Mouse (Mus musculus): ENCODE measurements around the gene Trarg1. TPM values are rescaled to one million over a fixed set of nuclear protein-coding genes. Genes with fewer than 3 reads are reported as not detected.
A peak's percentile ranks its signal among the peaks of the same experiment; 100 is the strongest.

Gene Trarg1
- polyA plus RNA-seq, 1 experiment from 2014 or later: 0.44 TPM

DNA sequence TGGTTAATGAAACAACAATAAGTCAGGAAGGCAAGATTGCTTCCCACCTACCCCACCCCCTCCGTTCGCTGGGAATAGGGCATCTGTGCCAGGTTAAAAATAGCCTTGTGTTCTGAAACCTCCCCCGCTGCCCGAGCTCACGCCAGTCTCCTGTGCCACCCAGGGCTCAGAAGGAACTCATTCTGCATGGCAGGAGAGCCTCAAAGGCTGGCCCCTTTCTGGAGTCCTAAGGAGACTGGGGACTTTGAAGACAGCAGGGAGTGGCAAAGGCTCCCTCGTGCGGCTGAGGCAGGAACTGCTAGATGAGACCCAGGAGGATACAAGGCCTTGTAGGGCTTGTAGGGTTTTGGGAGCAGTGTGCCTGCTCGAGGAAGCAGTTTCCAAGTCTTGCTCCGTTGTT, 32.1 kb upstream of the Trarg1 start:
- no peaks in the 10 kb centered on the region for H3K27me3 ChIP-seq (ENCODE audit: control insufficient read depth, insufficient read depth, low read length)
- H3K4me2 ChIP-seq (ENCODE audit: low read depth, low read length): peak overlapping the region; percentile 31
- peak; percentile 28 for ATAC-seq (ENCODE audit: low read depth)
- no peaks in the 10 kb centered on the region for H3K36me3 ChIP-seq (ENCODE audit: control insufficient read depth, insufficient read depth, low read length)
- WGBS: 4% methylated on average over 9 of the region's 9 CpGs
- 0 out of 2 replicates have a peak overlapping the region, but pooled peaks have one; percentile 2 for H3K9ac ChIP-seq (replicated peaks; ENCODE audit: low read depth, low read length)
- H3K9me3 ChIP-seq (ENCODE audit: control insufficient read depth, low read length): no peaks in the 10 kb centered on the region
- peak overlapping the region; percentile 63 for H3K27ac ChIP-seq (ENCODE audit: low read depth, low read length)
- H3K4me1 ChIP-seq (ENCODE audit: control insufficient read depth, insufficient read depth, low read length): peaks cover 19% of the 10 kb centered on the region
- 0 out of 2 replicates have a peak overlapping the region, but pooled peaks have one; percentile 6 for H3K4me3 ChIP-seq (ENCODE audit: low read depth, low read length)

DNA sequence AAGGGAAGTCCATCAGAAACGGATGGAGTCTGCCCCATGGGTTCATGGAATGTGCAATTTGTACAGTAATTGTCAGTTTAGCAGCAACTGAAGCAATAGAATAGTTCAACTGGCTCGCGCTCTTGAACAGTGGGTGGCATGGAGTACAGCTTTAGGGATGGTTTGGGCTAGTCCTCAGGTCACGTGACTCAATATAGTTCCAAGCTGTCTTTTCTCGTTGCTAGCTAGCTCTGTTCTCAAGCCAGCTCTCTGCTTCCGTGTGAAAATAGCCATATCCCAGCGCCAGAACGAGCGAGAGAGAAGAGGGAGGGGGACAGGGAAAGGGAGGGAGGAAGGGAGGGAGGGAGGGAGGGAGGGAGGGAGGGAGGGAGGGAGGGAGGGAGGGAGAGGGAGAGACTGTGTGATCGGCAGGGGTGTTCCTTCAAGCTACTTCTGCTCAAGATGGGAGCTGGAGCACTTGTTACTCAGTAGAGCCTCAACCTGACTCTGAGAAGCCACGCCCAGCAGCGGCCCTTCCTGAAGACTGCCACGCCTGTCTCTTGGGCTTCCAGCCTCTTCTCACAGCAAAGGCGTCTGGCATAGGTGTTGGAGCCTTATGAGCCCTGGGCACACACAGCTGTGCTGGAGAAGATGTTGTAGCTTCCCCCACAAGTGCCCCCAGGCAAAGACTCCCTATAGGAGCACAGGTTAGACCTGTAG, 28.6 kb upstream of the Trarg1 start:
- Histone ChIP-seq H3K9ac (replicated peaks; ENCODE audit: low read depth, low read length) (no peak overlapping the region), H3K27me3 (ENCODE audit: control insufficient read depth, insufficient read depth, low read length) (no peaks in the 10 kb centered on the region), H3K4me3 (ENCODE audit: low read depth, low read length) (no peak overlapping the region), H3K27ac (ENCODE audit: low read depth, low read length) (no peak overlapping the region), H3K4me1 (ENCODE audit: control insufficient read depth, insufficient read depth, low read length) (peaks cover 9% of the 10 kb centered on the region; the same call in 1 of the 2 replicates), H3K9me3 (ENCODE audit: control insufficient read depth, low read length) (no peaks in the 10 kb centered on the region), H3K4me2 (ENCODE audit: low read depth, low read length) (no peak overlapping the region), H3K36me3 (ENCODE audit: control insufficient read depth, insufficient read depth, low read length) (no peaks in the 10 kb centered on the region)
- ATAC-seq (ENCODE audit: low read depth): no peak
- 48% methylated on average over 13 of the region's 14 CpGs for WGBS

DNA sequence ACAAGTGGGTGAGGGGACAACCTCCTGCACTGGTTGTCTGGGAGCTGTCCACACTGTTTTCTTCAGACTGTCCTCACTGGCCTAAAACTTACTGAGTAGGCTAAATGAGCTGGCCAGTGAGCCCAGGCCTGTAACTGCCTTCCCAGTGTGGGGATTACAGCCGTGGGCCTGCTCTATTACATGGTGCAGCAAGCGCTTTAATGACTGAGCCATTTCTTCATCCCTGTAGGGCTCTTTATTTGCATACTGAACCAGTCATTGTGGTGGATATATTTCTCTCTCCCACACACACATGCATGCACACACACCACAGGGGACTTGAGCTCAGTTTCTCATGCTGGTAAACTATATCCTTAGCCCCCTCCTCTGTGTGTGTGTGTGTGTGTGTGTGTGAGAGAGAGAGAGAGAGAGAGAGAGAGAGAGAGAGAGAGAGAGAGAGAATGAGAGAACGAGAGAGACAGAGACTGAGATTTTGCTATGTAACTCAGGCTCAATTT, 26.7 kb upstream of the Trarg1 start:
- Histone ChIP-seq H3K9me3 (ENCODE audit: control insufficient read depth, low read length) (no peaks in the 10 kb centered on the region), H3K4me1 (ENCODE audit: control insufficient read depth, insufficient read depth, low read length) (no peaks in the 10 kb centered on the region), H3K4me2 (ENCODE audit: low read depth, low read length) (no peak overlapping the region), H3K27ac (ENCODE audit: low read depth, low read length) (0 out of 2 replicates have a peak overlapping the region, but pooled peaks have one; percentile 44), H3K27me3 (ENCODE audit: control insufficient read depth, insufficient read depth, low read length) (no peaks in the 10 kb centered on the region), H3K36me3 (ENCODE audit: control insufficient read depth, insufficient read depth, low read length) (no peaks in the 10 kb centered on the region), H3K9ac (replicated peaks; ENCODE audit: low read depth, low read length) (no peak overlapping the region), H3K4me3 (ENCODE audit: low read depth, low read length) (no peak overlapping the region)
- WGBS: 28% methylated on average over 3 of the region's 3 CpGs
- ATAC-seq (ENCODE audit: low read depth): peak; percentile 78

DNA sequence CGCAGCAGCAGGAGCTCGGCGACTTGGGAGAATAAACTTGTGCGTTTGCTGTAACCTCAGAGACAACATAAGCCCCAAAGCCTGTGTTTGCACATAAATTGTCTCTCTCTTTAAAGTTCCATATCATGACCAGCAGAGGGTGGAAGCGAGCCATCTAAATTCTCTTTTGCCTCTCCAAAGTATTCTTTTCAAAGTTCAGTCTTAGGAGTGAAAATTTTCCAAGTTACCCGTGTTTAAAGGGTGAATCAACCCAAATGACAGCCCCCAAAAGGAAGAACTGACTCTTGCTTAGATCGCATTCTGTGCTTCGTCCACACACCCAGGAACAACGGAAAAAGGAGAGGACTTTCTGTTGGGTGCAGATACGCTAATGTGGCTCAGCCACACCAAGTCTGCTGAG, 24.5 kb upstream of the Trarg1 start:
- WGBS: 9% methylated on average over 10 of the region's 10 CpGs
- H3K27me3 ChIP-seq (ENCODE audit: control insufficient read depth, insufficient read depth, low read length): no peaks in the 10 kb centered on the region
- H3K4me1 ChIP-seq (ENCODE audit: control insufficient read depth, insufficient read depth, low read length): peaks cover 6% of the 10 kb centered on the region
- H3K4me2 ChIP-seq (ENCODE audit: low read depth, low read length): no peak overlapping the region
- no peaks in the 10 kb centered on the region for H3K9me3 ChIP-seq (ENCODE audit: control insufficient read depth, low read length)
- no peak overlapping the region for H3K9ac ChIP-seq (replicated peaks; ENCODE audit: low read depth, low read length)
- no peak for ATAC-seq (ENCODE audit: low read depth)
- H3K27ac ChIP-seq (ENCODE audit: low read depth, low read length): no peak overlapping the region
- no peaks in the 10 kb centered on the region for H3K36me3 ChIP-seq (ENCODE audit: control insufficient read depth, insufficient read depth, low read length)
- no peak overlapping the region for H3K4me3 ChIP-seq (ENCODE audit: low read depth, low read length)

DNA sequence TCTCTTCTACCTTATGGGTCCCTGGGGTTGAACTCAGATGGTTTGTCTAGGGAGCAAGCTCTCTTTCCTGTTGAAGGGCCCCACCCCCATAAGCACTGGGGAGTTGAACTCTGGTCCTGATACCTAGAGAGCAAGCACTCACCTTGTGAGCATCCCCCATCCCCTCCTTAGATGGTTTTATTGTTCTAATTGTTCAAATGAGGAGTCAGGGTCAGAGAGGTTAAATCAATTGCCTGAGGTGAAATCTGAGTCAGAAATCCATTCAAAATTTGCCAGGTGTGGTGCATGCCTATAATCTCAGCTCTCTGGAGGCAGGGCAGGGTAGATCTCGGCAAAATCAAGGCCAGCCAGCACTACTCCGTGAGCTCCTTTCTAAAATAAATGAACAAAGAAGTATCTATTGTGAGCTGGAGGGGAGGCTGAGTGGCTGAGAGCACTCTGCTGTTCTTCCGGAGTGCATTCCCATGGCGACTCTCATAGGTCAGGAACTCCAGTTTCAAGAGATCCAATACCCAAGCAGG, 22.1 kb upstream of the Trarg1 start:
- Histone ChIP-seq H3K4me3 (ENCODE audit: low read depth, low read length) (no peak overlapping the region), H3K27ac (ENCODE audit: low read depth, low read length) (no peak overlapping the region), H3K9ac (replicated peaks; ENCODE audit: low read depth, low read length) (no peak overlapping the region), H3K4me1 (ENCODE audit: control insufficient read depth, insufficient read depth, low read length) (peaks cover 6% of the 10 kb centered on the region), H3K36me3 (ENCODE audit: control insufficient read depth, insufficient read depth, low read length) (no peaks in the 10 kb centered on the region), H3K27me3 (ENCODE audit: control insufficient read depth, insufficient read depth, low read length) (no peaks in the 10 kb centered on the region), H3K4me2 (ENCODE audit: low read depth, low read length) (no peak overlapping the region), H3K9me3 (ENCODE audit: control insufficient read depth, low read length) (no peaks in the 10 kb centered on the region)
- ATAC-seq (ENCODE audit: low read depth): no peak
- 37% methylated on average over 4 of the region's 4 CpGs for WGBS

DNA sequence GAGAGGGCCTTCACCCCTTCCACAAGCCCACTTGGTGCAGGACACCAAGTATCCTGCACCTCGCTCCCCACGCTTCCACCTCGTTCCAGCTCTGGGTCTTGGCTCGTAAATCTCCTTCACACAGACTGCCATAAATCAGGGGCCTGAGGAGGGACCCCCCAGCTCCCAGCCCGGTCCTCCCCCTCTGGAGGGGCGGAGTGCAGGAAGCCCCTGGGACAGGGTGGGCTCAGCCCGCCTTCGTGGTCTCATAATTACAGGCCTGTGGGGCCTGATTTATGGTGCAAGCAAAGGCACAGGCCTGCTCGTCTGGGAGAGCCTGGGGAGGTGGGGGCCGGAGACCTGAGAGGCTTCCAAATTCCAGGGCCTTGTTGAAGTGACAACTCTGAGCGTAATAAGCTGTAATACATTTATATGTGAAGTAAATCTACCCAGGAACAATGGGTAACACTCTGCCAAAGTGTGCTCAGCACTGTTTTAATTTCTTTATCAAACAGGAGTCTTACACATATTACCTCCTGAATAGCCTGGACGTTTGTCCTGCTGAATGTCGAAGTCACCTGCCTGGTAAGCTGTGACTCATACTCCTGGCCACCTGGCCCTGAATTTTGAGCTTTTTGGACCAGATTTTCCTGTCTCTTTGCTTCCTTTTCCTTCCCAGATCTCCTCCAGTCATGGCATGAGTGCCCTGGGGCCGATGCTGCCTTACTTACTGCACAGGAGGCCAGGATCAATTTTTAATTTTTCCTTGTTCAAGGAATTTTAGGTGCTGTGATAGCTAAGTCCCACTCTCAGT, 20.3 kb upstream of the Trarg1 start:
- H3K4me1 ChIP-seq (ENCODE audit: control insufficient read depth, insufficient read depth, low read length): peaks cover 6% of the 10 kb centered on the region

DNA sequence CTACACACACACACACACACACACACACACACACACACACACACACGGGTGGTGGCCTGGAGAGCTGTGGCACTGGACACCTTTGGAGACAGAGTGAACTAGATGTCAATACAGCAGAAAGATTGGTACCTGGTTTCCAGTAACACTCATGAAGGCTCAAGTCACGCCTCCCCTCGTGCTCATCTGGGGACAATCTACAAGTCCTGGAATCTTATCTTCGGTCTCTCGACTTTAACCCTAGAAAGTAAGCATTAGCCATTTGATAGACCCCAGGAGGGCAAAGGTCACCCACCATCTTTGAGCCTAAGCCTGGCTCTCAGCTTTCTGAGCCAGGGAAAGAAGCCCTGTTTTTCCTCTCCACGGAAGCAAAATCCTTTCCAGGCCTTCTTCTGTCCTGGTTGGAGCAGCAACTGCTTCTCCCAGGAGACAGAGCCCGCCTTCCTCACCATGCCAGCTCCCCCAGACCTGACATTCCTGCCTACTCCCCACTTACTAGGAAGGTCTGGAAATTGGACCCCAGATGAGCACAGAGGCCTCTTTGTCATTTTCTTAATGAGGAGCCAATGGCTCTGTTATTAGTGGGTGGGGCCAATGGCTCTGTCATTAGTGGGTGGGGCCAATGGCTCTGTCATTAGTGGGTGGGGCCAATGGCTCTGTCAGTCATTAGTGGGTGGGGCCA, 17.7 kb upstream of the Trarg1 start:
- Histone ChIP-seq H3K9ac (replicated peaks; ENCODE audit: low read depth, low read length) (no peak overlapping the region), H3K27me3 (ENCODE audit: control insufficient read depth, insufficient read depth, low read length) (no peaks in the 10 kb centered on the region), H3K4me2 (ENCODE audit: low read depth, low read length) (no peak overlapping the region), H3K36me3 (ENCODE audit: control insufficient read depth, insufficient read depth, low read length) (no peaks in the 10 kb centered on the region), H3K27ac (ENCODE audit: low read depth, low read length) (no peak overlapping the region), H3K4me3 (ENCODE audit: low read depth, low read length) (no peak overlapping the region), H3K4me1 (ENCODE audit: control insufficient read depth, insufficient read depth, low read length) (peaks cover 10% of the 10 kb centered on the region), H3K9me3 (ENCODE audit: control insufficient read depth, low read length) (no peaks in the 10 kb centered on the region)
- WGBS: 68% methylated on average over 7 of the region's 7 CpGs
- no peak for ATAC-seq (ENCODE audit: low read depth)

More for the DNA sequence above, 20.3 kb upstream of the Trarg1 start:
- Histone ChIP-seq H3K27ac (ENCODE audit: low read depth, low read length) (no peak overlapping the region), H3K9me3 (ENCODE audit: control insufficient read depth, low read length) (no peaks in the 10 kb centered on the region), H3K9ac (replicated peaks; ENCODE audit: low read depth, low read length) (0 out of 2 replicates have a peak overlapping the region, but pooled peaks have one; percentile 3), H3K27me3 (ENCODE audit: control insufficient read depth, insufficient read depth, low read length) (no peaks in the 10 kb centered on the region), H3K4me3 (ENCODE audit: low read depth, low read length) (no peak overlapping the region), H3K36me3 (ENCODE audit: control insufficient read depth, insufficient read depth, low read length) (no peaks in the 10 kb centered on the region), H3K4me2 (ENCODE audit: low read depth, low read length) (no peak overlapping the region)
- WGBS: 23% methylated on average over 14 of the region's 14 CpGs
- 0 out of 2 replicates have a peak, but pooled peaks have one; percentile 38 for ATAC-seq (ENCODE audit: low read depth)

DNA sequence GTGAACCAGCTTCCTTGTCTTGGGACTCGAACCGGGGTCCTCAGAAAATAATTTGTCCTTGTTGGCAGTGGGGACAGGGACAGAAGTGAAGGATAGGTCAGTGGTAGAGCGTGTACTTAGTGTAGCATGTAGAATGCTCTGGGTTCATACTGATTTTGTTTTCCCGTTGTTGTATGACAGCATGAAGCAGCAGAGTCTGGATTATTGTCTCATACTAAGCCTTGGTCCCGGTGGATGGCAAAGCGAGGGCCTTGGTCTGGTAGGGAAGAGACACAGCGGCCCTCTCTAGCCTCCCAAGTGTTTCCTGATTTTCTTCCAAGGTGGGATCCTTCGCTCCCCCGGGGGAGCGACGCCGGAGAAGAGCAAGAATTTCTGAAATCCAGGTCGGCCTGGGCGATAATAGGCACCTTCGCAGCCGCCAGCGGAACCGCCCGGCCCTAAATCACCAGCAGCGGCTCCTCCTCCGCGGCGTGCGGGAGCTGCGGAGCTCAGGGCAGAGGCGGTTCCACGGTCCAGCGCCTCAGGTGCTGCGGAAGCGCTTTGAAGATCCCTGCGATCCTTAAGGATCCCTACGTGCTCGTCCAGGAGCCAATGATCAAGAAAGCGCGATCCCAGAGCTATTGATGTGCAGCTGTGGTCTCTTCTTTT, 13.5 kb upstream of the Trarg1 start:
- H3K9me3 ChIP-seq (ENCODE audit: control insufficient read depth, low read length): no peaks in the 10 kb centered on the region
- H3K27ac ChIP-seq (ENCODE audit: low read depth, low read length): peak overlapping the region; percentile 30; the same call in 1 of the 2 replicates
- H3K4me3 ChIP-seq (ENCODE audit: low read depth, low read length): peak overlapping the region; percentile 35
- H3K36me3 ChIP-seq (ENCODE audit: control insufficient read depth, insufficient read depth, low read length): no peaks in the 10 kb centered on the region
- ATAC-seq (ENCODE audit: low read depth): no peak
- no peaks in the 10 kb centered on the region; the same call in 1 of the 2 replicates for H3K27me3 ChIP-seq (ENCODE audit: control insufficient read depth, insufficient read depth, low read length)
- H3K4me1 ChIP-seq (ENCODE audit: control insufficient read depth, insufficient read depth, low read length): 0 out of 2 replicates have a peak, but pooled peaks cover 4% of the 10 kb centered on the region
- peak overlapping the region; percentile 66 for H3K9ac ChIP-seq (replicated peaks; ENCODE audit: low read depth, low read length)
- peak overlapping the region; percentile 68 for H3K4me2 ChIP-seq (ENCODE audit: low read depth, low read length)
- 9% methylated on average over 35 of the region's 35 CpGs for WGBS
